Mouse (Mus musculus) lung, adult 2 months (tissue): Measurements from ENCODE around the gene Bax.

ENCODE experiments used
- CTCF ChIP-seq: fragments of 200-500 bp; IDR thresholded peaks from 2 replicates; pipeline ENCODE4 v1.5.1; 2011; ENCODE audit warnings: mild to moderate bottlenecking, low read length, control low read depth; ENCODE audit not compliant: insufficient read depth
- POLR2A ChIP-seq: fragments of 200-500 bp; IDR thresholded peaks from 2 replicates; pipeline ENCODE4 v1.6.1; 2011; ENCODE audit warnings: low read depth, mild to moderate bottlenecking, control low read depth, low read length, borderline replicate concordance; ENCODE audit errors: extremely low read depth

DNA sequence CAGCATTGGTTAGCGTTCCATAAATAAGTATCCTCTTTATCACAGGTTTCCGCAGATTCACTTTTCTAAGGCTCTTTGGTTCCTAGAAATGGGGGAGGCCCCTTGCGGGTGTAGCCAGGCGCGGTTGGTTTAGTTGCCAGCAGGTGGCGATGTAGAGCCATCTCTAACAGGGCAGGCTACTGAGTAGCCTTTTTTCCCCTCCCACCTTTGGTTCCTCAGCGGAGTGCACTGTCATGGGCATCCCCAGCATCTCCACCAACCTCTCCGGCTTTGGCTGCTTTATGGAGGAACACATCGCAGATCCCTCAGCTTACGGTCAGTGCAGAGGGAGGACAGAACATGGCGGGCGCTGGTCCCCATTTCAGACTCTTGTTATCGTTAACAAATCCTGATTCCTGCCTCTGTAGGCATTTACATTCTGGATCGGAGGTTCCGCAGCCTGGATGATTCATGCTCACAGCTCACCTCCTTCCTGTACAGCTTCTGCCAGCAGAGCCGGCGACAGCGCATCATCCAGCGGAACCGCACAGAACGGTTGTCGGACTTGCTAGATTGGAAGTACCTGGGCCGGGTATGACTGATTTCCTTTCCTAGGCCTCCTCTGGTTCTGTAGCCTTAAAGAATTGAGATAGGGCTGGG lies 15.2 kb downstream of the Bax start:
- TF ChIP-seq CTCF (peak; percentile 76), POLR2A (no peak)
